8 mouse cellular contexts compared by ENCODE assay signal in the genomic region with DNA sequence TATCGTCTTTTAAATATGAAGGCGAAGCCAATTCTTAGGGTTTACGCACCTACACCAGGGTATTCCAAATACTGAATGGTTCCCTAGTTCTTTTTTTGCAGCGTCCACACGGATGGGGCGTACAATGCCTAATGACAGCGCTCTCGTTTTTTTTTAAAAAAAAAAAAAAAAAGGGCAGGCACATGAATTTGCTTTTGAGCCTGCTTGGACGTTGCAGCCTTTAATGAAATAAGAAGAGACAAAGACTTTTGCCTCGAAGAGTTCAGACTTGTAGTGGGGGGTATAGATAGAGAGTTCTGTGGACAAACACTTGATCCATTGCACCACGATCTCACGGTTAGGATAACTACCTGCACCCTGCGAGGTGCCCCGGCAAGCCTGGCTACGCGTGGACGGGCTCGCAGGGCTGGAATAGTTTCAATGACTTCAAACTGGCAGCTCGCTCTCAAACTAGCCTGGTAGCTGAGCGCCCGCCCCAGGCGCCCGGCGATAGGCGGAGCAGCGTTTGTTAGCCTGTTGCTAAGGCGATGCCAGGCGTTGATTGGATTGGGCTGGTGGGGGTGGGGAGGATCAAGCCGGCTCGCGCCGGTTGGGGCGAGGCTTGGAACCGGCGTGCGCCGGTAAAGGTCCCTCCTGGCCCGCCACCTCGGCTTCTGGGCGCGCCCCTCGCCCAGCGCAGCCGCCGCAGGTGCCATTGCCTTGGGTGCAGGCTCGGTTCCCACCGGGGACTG. TPM values are rescaled to one million over a fixed set of nuclear protein-coding genes. Genes with fewer than 3 reads are reported as not detected.
DNase-seq lines count a peak whose midpoint lies in the region; ATAC-seq lines count a peak whose summit lies in the region.

No protein-coding gene starts in this region.

- under 1% methylated on average over 45 of the region's 47 CpGs for WGBS in hindbrain, embryonic 16.5 days

- H3K4me1 ChIP-seq in hindbrain, embryonic 16.5 days (ENCODE audit: control insufficient read depth, insufficient read depth, low read depth, low read length), result peaks cover 4% of the 10 kb centered on the region

- peak; percentile 91 for ATAC-seq in hindbrain, embryonic 16.5 days

- peak overlapping the region; percentile 93 for H3K4me3 ChIP-seq in hindbrain, embryonic 16.5 days (ENCODE audit: low read length)

- DNase-seq in WW6 (ENCODE audit: low read depth, low spot score), result peak; percentile 92
- peak; percentile 85 to 95 for DNase-seq in cerebellum, postnatal 4 days (ENCODE audit: low spot score in 2 of 2)
- peak; percentile 92 for DNase-seq in gastrocnemius, adult 18-20 months (ENCODE audit: low spot score)
- DNase-seq in left cerebral cortex, adult 18-20 months (ENCODE audit: low spot score in 2 of 2), result peak; percentile 89 to 94
- peak; percentile 95 to 97 for DNase-seq in lung, postnatal 4 days
- DNase-seq in retina, postnatal 1 day, result peak; percentile 98
- DNase-seq in thymus, postnatal 4 days, result peak; percentile 93

- H3K4me2 ChIP-seq in hindbrain, embryonic 16.5 days (ENCODE audit: low read length), result peak overlapping the region; percentile 58

- H3K27ac ChIP-seq in hindbrain, embryonic 16.5 days (ENCODE audit: low read depth, low read length), result peak overlapping the region; percentile 100

- H3K27me3 ChIP-seq in hindbrain, embryonic 16.5 days (replicated peaks; ENCODE audit: control insufficient read depth, insufficient read depth, low read length), result no peaks in the 10 kb centered on the region

- H3K36me3 ChIP-seq in hindbrain, embryonic 16.5 days (ENCODE audit: control insufficient read depth, insufficient read depth, low read length), result peaks cover 10% of the 10 kb centered on the region

- H3K9me3 ChIP-seq in hindbrain, embryonic 16.5 days (ENCODE audit: control insufficient read depth, low read length), result no peaks in the 10 kb centered on the region

- H3K9ac ChIP-seq in hindbrain, embryonic 16.5 days (ENCODE audit: low read depth, low read length), result peak overlapping the region; percentile 100

RNA-seq across cellular contexts. Expression of a gene that starts 2.1 kb away (rescaled TPM):
- 100 to 1,000 TPM in 1 of 2 experiments, 10 to 100 TPM in 1; 38.6 to 147 TPM for total RNA-seq in gastrocnemius, adult 18-20 months (2021)
- 39.7 and 43.6 TPM in 2 replicates for polyA plus RNA-seq in hindbrain, embryonic 16.5 days (2015; fragmentation: Nextera tagmentation; extraction: Ambion mirVana)
- 10 to 100 TPM; 37.3 to 40.1 TPM for total RNA-seq in left cerebral cortex, adult 18-20 months (2021)

Comparison
In these comparisons a context has a peak if more than half of its experiments do, and no peak if none do; other contexts are left out.
1. Peak in every context shown above with its lines: DNase-seq, ATAC-seq, H3K4me3 ChIP-seq and H3K27ac ChIP-seq.